Mouse (Mus musculus) layer of hippocampus, postnatal 10 days (tissue): ENCODE measurements at regions not wholly inside any gene's neighbourhood (a gene's known extent, or its start where the extent isn't known, plus 50 kb on each side); places are given as distances from the start of the nearest gene placed in this dataset.

ENCODE experiments used
- DNase-seq, 2 experiments: peaks; one replicate each; pipeline ENCODE4 v3.0.0; 2021; ENCODE audit warnings: low spot score in 2 of 2

GRCm38 (mm10) chr5:73918011-73918410, 150.2 kb downstream of the Usp46 start:
- no peak for DNase-seq

- no peak for DNase-seq
Observed at GRCm38 (mm10) chr5:73919936-73920335, 148.3 kb downstream of the Usp46 start.

GRCm38 (mm10) chr5:73927534-73927933, 140.7 kb downstream of the Usp46 start:
- DNase-seq, result no peak

GRCm38 (mm10) chr5:73928691-73929090, 139.5 kb downstream of the Usp46 start:
- DNase-seq, result no peak

GRCm38 (mm10) chr5:73930205-73930604, 138.0 kb downstream of the Usp46 start:
- DNase-seq, result no peak

GRCm38 (mm10) chr5:73937799-73938198, 130.4 kb downstream of the Usp46 start:
- peak in 1 of 2 experiments; percentile 33 for DNase-seq

GRCm38 (mm10) chr5:73938450-73938849, 129.8 kb downstream of the Usp46 start:
- no peak for DNase-seq

- no peak for DNase-seq
Observed at GRCm38 (mm10) chr5:73942950-73943349, 125.3 kb downstream of the Usp46 start.

- DNase-seq, result no peak
Observed at GRCm38 (mm10) chr5:73945671-73946070, 122.6 kb downstream of the Usp46 start.

- DNase-seq, result no peak
Observed at GRCm38 (mm10) chr5:73946164-73946563, 122.1 kb downstream of the Usp46 start.

GRCm38 (mm10) chr5:73948031-73948899, 120.0 kb downstream of the Usp46 start:
- no peak for DNase-seq
